Mouse (Mus musculus): Measurements from ENCODE around the gene Bst1. TPM values are rescaled to one million over a fixed set of nuclear protein-coding genes. Genes with fewer than 3 reads are reported as not detected.
A peak's percentile ranks its signal among the peaks of the same experiment; 100 is the strongest.

Gene Bst1
- not detected for total RNA-seq (2021)

DNA sequence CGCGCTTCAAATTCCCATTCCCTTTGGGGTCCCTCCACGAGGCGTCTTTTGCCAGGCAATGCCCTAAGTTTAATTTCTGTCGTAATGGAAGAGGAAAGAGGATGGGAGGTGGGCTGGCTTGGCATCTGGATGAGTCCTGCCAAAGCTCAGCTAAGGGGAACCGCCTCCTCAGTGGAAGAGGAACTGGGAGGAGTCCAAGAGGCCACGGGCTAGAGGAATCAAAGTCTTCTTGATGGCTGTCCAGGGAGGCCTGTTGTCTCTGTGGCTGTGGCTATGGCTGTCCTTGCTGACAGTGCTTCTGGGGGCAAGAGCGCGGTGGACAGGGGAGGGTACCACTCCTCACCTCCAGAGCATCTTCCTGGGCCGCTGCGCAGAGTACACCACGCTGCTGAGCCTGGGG is at the start of gene Bst1:
Gene Bst1, plus strand, starts transcription at position 191 of the 400 bp plus-strand sequence.
- no peak for DNase-seq

DNA sequence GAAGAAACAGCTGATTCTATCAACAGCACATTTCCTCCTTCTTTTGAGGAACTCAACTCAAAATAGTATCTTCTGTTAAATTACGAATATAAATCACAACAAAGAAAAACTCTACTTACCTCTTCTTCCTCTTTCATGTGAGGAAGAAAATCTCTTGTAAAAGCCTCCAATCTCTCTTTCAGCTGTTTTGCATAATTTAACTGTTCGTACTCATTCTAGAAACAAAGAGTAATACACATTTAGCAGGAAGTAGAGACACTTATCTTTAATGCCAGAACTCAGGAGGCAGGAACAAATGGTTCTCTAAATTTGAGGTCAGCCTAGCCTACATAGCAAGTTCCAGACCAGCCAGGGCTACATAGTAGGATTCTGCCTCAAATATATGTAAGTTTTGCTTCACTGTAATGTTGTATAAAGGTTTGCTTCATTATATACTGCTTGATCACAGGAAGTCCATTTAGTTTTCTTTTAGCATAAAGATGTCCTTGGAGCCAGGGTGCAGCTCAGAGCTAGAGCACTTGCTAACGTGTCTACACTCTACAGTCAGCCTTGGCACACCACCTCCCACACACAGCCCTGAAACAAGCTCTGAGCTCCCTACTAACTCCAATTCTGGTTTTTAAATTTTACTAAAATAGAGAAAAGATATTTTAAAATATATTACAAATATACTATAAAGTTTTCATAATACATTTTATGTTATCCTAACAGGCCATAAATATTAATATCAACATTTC is 47.9 kb upstream of the Bst1 start:
- no peak for DNase-seq

GRCm38 (mm10) chr5:43771555-43771954 is 47.1 kb upstream of the Bst1 start:
- DNase-seq, result no peak

- DNase-seq, result no peak
Measured at GRCm38 (mm10) chr5:43776407-43776806, 42.3 kb upstream of the Bst1 start.

- DNase-seq, result no peak
Measured at GRCm38 (mm10) chr5:43776993-43777392, 41.7 kb upstream of the Bst1 start.

DNA sequence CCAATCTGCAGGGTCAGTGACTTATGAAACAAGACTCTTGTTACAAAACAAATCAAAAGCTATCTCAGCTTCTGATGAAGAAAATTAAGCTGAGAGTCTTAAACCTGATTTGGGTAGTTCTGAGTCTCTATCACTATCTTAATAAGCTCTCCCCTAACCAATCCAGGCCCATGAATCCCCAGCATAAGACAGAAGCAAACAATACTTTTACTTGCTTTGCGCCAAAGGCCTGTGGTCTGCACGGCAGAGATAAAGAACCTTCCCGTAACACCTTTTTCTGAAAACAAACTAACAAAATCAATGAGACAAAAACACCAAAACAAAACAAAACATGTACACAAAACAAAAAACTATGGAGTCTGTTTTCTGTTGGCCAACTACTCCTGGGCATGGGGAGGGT is 40.1 kb upstream of the Bst1 start:
- no peak for DNase-seq

GRCm38 (mm10) chr5:43781423-43781976 is 37.2 kb upstream of the Bst1 start:
- peak in 1 of 2 experiments; percentile 39 for DNase-seq

DNA sequence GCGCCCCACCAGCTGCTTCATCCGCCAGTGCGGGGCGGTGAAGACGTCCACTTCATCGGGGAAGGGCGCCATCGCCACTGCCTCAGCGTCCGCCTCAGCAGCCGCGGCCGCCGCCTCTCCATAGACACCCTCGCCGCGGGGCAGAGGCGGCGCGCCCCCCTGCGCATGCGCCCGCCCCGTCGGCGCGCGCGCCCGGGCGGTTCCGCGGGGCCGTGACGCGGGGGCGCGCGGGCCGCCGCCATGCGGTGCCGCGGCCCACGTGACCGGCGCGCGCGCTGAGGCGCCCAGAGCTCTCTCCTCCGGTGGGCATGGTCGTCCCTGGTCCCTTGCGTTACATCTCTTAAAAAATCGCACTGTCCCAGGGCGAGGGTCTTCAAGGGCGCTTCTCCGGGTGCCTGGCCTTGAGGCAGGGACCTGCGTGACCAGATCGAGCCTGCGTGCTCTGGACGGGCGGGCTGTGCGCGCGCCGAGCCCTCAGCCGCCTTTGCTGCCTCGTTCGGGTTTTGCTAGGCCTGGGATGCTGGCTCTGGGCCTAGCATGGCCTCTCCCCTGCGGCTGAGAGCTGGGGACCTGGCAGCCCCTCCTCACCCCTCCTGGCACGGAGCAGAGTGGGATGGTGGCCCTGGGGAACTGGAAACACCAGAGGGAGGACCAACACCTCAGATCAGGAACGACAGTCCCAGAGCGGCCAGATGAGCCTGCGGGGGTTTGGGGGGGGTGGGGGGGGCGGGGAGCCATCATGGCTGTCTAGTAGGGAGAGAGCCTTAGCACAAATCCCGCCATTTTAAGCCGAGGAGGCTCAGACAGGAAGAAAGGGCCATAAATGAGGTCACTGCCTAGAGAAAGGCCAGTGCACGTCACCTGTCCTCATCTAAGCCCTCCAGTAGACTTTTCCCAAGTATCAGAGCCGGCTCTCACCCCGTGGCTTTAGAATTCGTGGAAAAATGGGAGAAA is 36.4 kb upstream of the Bst1 start:
- peak; percentile 76 to 78 for DNase-seq

DNA sequence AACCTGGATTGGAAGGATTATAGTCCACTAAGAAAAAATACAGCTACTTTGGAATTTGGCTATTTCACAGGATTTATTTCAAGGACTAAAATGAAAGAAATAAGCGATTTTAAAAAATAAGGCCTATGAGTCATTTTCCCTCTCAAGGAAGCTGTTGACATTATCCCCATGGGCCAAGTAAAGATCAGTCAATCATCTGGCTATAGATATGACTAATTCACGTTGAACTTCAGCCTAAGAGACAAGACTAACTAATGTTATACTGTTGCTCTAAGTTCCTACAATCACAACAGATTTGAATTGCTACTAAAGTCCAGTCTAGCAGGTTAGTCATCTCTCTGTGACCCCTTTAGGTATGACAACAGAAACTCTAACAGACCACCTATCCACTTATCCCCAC is 34.7 kb upstream of the Bst1 start:
- DNase-seq, result no peak

DNA sequence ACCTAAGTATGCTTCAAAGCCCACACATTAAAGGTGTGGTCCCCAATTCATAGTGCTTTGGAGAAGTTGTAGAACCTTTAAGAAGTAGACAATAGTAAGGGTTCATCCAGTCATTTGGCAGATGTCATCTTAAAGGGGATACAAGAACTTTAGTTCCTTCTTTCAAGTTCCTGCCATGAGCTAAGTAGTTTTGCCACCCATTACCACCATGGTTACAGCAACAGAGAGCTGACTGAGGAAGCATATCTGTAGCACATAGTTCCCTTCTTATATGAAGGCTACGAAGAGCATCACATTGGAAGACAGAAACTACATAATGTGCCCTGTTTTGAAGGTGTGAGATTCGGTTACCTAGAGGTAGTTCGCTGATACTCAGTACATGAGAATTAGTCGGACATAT is 32.1 kb upstream of the Bst1 start:
- DNase-seq, result no peak

- no peak for DNase-seq
Measured at GRCm38 (mm10) chr5:43787976-43788752, 30.5 kb upstream of the Bst1 start.

DNA sequence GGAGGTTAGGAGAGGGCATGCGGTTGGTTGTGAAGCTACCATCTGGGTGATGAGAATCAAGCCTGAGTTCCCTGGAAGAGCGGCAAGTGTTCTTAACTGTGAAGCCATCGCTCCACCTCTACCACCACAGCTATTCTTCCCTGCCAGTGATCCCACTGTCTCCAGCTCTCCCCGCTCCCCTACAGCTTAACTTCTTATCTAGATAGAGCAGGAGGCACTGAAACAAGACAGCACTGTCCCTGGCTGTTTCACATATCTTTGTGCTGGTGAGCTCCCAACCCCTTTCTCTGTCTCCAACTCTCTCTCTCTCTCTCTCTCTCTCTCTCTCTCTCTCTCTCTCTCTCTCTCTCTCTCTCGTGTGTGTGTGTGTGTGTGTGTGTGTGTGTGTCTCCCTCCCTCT is 26.3 kb upstream of the Bst1 start:
- no peak for DNase-seq

DNA sequence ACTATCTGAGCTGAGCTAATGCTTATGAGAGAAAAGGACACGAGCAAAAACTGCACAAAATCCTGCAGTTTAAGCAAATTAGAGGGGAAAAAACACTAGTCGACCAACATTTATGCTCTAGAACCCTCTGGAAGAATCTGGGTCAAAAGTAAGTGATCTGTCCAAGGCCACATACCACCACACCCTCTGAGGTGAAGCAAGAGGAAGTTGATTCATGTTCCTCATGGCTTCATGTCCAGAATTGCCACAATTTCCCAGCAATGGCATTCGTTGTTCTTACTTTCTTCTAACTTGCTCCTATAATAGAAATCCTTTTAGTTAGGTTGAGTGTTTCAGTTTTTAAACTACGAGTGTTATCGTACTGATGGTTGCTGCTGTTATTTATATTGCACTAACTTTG is 19.2 kb upstream of the Bst1 start:
- DNase-seq, result no peak

GRCm38 (mm10) chr5:43800700-43801099 is 18.0 kb upstream of the Bst1 start:
- DNase-seq, result no peak

DNA sequence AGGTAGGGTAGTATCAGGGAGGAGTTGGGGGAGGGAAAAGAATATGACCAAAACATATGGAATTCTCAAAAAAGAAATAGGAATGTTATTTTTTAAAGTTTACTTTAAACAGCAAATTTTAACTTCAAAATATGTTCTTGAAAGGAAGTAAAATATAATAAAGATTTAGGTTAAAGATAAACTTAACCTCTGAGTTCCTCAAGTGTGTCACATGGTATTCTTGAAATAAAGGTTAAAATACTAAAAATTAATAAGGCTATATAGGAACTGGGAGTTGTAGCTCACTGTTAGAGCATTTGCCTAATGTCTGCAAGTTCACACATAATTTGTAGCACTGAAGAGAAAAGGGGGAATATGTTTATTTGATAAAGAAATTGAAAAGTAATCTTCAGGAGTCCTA is 17.4 kb upstream of the Bst1 start:
- no peak for DNase-seq

- DNase-seq, result no peak
Measured at GRCm38 (mm10) chr5:43801798-43802197, 16.9 kb upstream of the Bst1 start.

DNA sequence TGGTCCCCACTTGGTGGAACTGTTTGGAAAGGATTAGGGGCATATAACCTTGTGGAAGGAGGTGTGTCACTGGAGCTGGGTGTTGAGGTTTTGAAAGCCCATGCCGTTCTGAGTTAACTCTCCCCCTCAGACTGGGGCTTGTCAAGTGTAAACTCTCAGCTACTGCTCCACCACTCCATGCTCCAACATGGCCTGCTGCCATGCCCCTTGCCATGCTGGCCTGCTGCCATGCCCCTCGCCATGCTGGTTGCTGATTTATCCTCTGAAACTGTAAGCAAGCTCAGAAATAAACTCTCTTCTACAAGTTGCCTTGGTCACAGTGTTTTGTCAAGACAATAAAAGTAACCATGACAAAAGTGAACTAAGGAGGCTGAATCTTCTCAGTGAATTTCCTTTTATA is 13.3 kb upstream of the Bst1 start:
- no peak for DNase-seq

GRCm38 (mm10) chr5:43806340-43806739 is 12.3 kb upstream of the Bst1 start:
- no peak for DNase-seq

DNA sequence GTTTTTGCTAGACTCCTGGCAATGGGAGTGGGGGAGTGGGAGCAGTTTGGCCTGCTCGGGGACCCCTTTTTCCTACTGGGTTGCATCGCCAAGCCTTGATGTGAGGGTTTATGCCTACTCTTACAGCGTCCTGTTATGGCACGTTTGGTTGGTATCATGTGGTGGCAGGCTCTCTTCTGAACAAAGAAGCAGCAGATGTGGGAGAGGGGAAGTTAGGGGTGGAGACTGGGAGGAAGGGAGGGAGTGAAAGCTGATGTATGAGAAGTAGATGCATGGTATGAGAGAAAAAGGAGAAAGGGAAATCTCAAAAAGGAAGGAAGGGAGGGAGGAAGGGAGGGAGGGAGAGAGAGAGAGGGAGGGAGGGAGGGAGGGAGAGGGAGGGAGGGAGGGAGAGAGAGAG is 11.8 kb upstream of the Bst1 start:
- DNase-seq, result no peak

GRCm38 (mm10) chr5:43807744-43808696 is 10.7 kb upstream of the Bst1 start:
- peak; percentile 74 to 83 for DNase-seq

DNA sequence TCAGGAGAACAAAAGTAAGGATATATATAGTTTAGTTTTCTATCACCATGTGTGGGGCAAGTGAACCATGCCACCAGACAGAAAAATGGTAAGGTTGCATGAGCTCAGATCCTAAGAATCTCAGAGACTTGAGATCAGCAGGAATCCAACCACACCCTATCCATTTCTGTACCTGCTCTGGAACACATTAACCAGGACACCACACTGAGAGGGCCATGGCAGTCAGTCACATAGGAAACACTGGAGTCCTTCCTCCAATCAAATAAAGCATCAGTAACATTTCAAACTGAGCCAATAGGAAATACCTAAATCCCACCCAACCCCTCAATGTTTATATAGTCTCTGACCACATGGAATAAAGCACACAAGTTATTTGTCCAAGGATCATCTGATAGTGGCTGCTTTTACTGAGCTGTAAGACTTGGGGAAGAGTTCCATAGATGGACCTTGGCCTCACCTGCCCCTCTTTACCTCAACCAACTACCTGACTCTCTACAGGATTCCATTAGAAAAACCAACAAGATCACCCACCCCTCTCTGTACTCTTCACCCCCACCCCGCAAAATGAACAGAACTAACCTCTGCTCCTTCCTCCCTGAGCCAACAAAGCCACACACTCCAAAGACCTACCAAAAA is 8.1 kb upstream of the Bst1 start:
- no peak for DNase-seq
